In genomic region chr2:129594569-129594968, GRCm38 (mm10) we compare ENCODE assay signal across 9 mouse cellular contexts. TPM values are rescaled to one million over a fixed set of nuclear protein-coding genes. Genes with fewer than 3 reads are reported as not detected.
DNase-seq lines count a peak whose midpoint lies in the region; ATAC-seq and TF ChIP-seq lines count a peak whose summit lies in the region.
"Had no signal": no experiment of that assay in that cellular context is flagged by ENCODE, and none has a peak within 500 bp of the region (broad histone marks: within the 10 kb centered on the region; RNA-seq: fewer than 3 reads in every experiment).

No protein-coding gene starts in this region.

- H3K36me3 ChIP-seq in lung, postnatal 0 days (ENCODE audit: insufficient read depth, low read length): no peaks in the 10 kb centered on the region
- no peaks in the 10 kb centered on the region for H3K36me3 ChIP-seq in liver, embryonic 11.5 days (ENCODE audit: control insufficient read depth, insufficient read depth, low read length)
- H3K36me3 ChIP-seq in stomach, embryonic 16.5 days (ENCODE audit: control insufficient read depth, insufficient read depth, low read length): no peaks in the 10 kb centered on the region

- H3K4me3 ChIP-seq in lung, postnatal 0 days (ENCODE audit: low read depth, low read length): peak overlapping the region; percentile 74; the same call in 1 of the 2 replicates
- H3K4me3 ChIP-seq in liver, embryonic 11.5 days (ENCODE audit: low read depth, low read length): peak overlapping the region; percentile 67
- H3K4me3 ChIP-seq in stomach, embryonic 16.5 days (replicated peaks; ENCODE audit: low read length): peak overlapping the region; percentile 78

- DNase-seq in cerebellum, adult 9-10 months: peak; percentile 61
- DNase-seq in cerebellum, adult 8-10 months: no peak
- DNase-seq in lung, postnatal 0 days (ENCODE audit: low spot score): no peak
- DNase-seq in lung, adult 18-20 months: no peak
- DNase-seq in liver, embryonic 11.5 days (ENCODE audit: low spot score): no peak
- no peak for DNase-seq in thymus, postnatal 14 days
- no peak for DNase-seq in right cerebral cortex, postnatal 10 days (ENCODE audit: low spot score in 2 of 2)

- no peak for TF ChIP-seq CTCF in lung, postnatal 0 days (IDR thresholded peaks at IDR 0.05)

- H3K4me1 ChIP-seq in lung, postnatal 0 days (ENCODE audit: insufficient read depth, low read depth, low read length): peaks cover 8% of the 10 kb centered on the region; the same call in 1 of the 2 replicates
- H3K4me1 ChIP-seq in liver, embryonic 11.5 days (replicated peaks; ENCODE audit: control insufficient read depth, insufficient read depth, low read length): peaks cover 3% of the 10 kb centered on the region
- H3K4me1 ChIP-seq in stomach, embryonic 16.5 days (ENCODE audit: control insufficient read depth, insufficient read depth, low read length): peaks cover 20% of the 10 kb centered on the region; the same call in 1 of the 2 replicates

- H3K9ac ChIP-seq in lung, postnatal 0 days (replicated peaks; ENCODE audit: low read depth): no peak overlapping the region
- peak overlapping the region; percentile 37; the same call in 1 of the 2 replicates for H3K9ac ChIP-seq in liver, embryonic 11.5 days (ENCODE audit: low read depth, low read length)
- H3K9ac ChIP-seq in stomach, embryonic 16.5 days (ENCODE audit: low read length): peak overlapping the region; percentile 93; the same call in 1 of the 2 replicates

- TF ChIP-seq EP300 in lung, postnatal 0 days (IDR thresholded peaks at IDR 0.05): no peak

- no peaks in the 10 kb centered on the region for H3K27me3 ChIP-seq in lung, postnatal 0 days (replicated peaks; ENCODE audit: insufficient read depth, low read length)
- H3K27me3 ChIP-seq in liver, embryonic 11.5 days (replicated peaks; ENCODE audit: control insufficient read depth, insufficient read depth, low read length): peaks cover 12% of the 10 kb centered on the region
- no peaks in the 10 kb centered on the region for H3K27me3 ChIP-seq in stomach, embryonic 16.5 days (ENCODE audit: control insufficient read depth, insufficient read depth, low read length)

- no peaks in the 10 kb centered on the region for H3K9me3 ChIP-seq in lung, postnatal 0 days (ENCODE audit: low read length)
- H3K9me3 ChIP-seq in liver, embryonic 11.5 days (ENCODE audit: control insufficient read depth, low read length): no peaks in the 10 kb centered on the region
- H3K9me3 ChIP-seq in stomach, embryonic 16.5 days (replicated peaks; ENCODE audit: control insufficient read depth, low read length): no peaks in the 10 kb centered on the region

- H3K4me2 ChIP-seq in lung, postnatal 0 days (replicated peaks; ENCODE audit: low read depth, low read length): peak overlapping the region; percentile 89
- peak overlapping the region; percentile 77 for H3K4me2 ChIP-seq in liver, embryonic 11.5 days
- peak overlapping the region; percentile 92 for H3K4me2 ChIP-seq in stomach, embryonic 16.5 days (ENCODE audit: low read depth, low read length)

- 75% methylated on average over 4 of the region's 4 CpGs for WGBS in lung, postnatal 0 days
- 70% methylated on average over 4 of the region's 4 CpGs for WGBS in liver, embryonic 11.5 days
- WGBS in stomach, embryonic 16.5 days: 68% methylated on average over 4 of the region's 4 CpGs

- ATAC-seq in lung, postnatal 0 days: no peak
- no peak for ATAC-seq in liver, embryonic 11.5 days (replicated peaks; ENCODE audit: low FRiP score)
- no peak for ATAC-seq in stomach, embryonic 16.5 days (ENCODE audit: insufficient read depth, low FRiP score)

- no peak overlapping the region for H3K27ac ChIP-seq in lung, postnatal 0 days (ENCODE audit: low read length)
- no peak overlapping the region for H3K27ac ChIP-seq in liver, embryonic 11.5 days (ENCODE audit: low read depth, low read length)
- H3K27ac ChIP-seq in stomach, embryonic 16.5 days (ENCODE audit: low read length): no peak overlapping the region

RNA-seq across cellular contexts. Expression of gene Sirpa, which starts 1.9 kb away (rescaled TPM):
- 30.1 and 35.4 TPM in 2 replicates for polyA plus RNA-seq in lung, postnatal 0 days (2015; fragmentation: Nextera tagmentation; extraction: Ambion mirVana)
- polyA plus RNA-seq in liver, embryonic 11.5 days (2014; fragmentation: Nextera tagmentation; extraction: Ambion mirVana): 26.8 and 29.6 TPM in 2 replicates
- 23.9 and 26.2 TPM in 2 replicates for polyA plus RNA-seq in stomach, embryonic 16.5 days (2015; fragmentation: Nextera tagmentation; extraction: Ambion mirVana)

RNA-seq across cellular contexts. Expression of gene F830045P16Rik, which starts 58.2 kb away (rescaled TPM):
- not detected in 2 replicates for polyA plus RNA-seq in lung, postnatal 0 days (2015; fragmentation: Nextera tagmentation; extraction: Ambion mirVana)
- not detected in 2 replicates for polyA plus RNA-seq in liver, embryonic 11.5 days (2014; fragmentation: Nextera tagmentation; extraction: Ambion mirVana)
- not detected in 2 replicates for polyA plus RNA-seq in stomach, embryonic 16.5 days (2015; fragmentation: Nextera tagmentation; extraction: Ambion mirVana)
- polyA plus RNA-seq: gonadal fat pad, adult 2 months had no signal
